Mouse (Mus musculus) megakaryocyte-erythroid progenitor cell, adult 5 weeks (primary cell): ENCODE results near the gene Scai. TPM values are rescaled to one million over a fixed set of nuclear protein-coding genes. Genes with fewer than 3 reads are reported as not detected.

Source experiments
- polyA plus RNA-seq: library from polyadenylated mRNA; stranded (reverse); fragments of >175 nt; gene quantifications from 2 replicates; pipeline ENCODE4 v1.2.3, GENCODE M21; 2012

Scai gene
- polyA plus RNA-seq: 22.1 and 34.3 TPM in 2 replicates

DNA sequence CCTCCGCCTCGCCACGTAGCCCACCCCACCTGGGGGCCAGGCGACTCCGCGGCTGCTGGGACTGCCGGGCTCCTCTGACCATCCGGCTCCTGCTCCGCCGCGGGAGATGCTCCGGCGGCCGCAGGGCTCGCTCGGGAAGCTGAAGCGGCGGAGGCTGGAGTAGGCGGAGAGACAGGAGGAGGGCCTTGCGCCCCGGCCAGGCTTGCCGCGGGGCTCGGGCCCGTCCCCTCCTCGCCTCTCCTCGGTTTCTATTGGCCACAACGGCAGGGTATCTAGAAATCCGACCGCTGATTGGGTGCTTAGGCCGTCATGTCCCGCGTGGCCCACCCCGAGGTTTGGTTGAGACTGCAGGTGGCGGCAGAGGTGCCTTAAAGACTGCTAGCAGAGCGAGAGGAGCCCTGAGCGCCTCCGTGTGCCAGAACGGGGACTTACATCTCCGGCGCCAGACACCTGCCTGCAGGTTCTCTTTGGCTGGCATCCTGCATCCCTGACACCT, at the start of gene Scai:
Gene Scai, minus strand, starts transcription at position 174 of the 496 bp plus-strand sequence.

DNA sequence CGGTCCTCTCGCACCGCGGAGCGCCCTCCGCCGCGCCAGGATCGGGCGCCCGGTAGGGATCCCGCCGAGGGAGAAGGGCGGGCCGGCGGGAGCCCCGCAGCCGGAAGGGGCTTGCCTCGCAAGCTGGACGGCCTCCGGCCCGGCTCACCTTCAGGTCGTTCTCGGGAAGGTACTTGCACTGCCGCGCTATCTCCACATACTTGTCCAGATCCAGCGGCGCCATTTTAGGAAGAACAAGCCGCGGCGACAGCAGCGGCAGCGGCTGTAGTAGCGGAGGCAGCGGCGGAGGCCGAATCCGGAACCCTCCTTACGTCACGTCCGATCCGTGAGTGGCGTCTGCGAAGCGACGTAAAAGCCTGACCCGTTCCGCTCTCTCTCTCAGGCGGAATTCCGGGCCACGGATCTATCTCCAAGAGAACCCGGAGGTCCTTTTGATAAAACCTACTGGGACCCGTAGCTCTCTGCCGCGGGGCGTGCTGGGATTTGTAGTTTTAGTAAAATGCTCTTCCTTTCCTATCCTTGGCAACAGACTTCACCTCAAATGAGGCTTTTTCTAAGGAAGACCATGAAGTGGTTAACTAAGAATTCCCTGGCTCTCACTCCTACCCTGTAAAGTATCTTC, 35.6 kb upstream of the Scai start, which contains the start of gene Ppp6c:
Gene Ppp6c, minus strand, starts transcription at position 433 of the 622 bp plus-strand sequence.

DNA sequence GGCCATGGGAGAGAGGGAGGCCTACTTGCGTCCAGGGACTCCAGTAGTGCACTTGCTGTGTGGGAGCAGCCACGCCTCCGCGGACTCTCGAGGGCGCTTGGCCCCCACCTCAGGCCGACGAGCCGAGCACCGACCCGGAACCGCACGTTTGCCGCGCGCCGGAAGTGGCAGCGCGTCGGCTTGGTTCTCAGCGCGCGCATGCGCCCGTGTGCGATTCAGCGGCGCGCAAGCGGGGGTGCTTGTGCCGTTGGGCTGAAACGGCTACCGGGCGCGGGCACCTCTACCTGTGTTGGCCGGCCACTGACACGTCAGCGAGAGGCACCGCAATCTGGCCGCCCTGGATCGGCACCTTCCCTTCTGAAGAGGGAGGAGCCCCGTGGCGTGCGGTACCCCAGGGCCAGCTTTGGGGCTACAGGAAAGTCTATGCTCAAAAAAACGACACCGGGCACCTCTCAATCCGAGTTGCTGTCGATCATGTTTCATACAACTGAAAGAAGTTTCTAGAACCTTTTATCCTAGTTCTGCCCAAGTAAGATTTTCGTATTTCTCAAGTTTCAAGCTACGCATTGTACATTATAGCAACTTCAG, 125.0 kb downstream of the Scai start, which contains the start of gene Golga1:
Gene Golga1, minus strand, starts transcription at position 142 of the 588 bp plus-strand sequence.

Other genes starting within 250 kb of the Scai start
- 0.02 and 0.15 TPM in 2 replicates for gene Wdr38, start 193.3 kb downstream of the Scai start, polyA plus RNA-seq
- gene Arpc5l, start 185.4 kb downstream of the Scai start, polyA plus RNA-seq: 69.8 and 71.6 TPM in 2 replicates
- gene Rpl35, start 185.1 kb downstream of the Scai start, polyA plus RNA-seq: 228 and 240 TPM in 2 replicates
- gene Golga1, start 125.2 kb downstream of the Scai start, polyA plus RNA-seq: 0.74 and 0.90 TPM in 2 replicates
- gene Ppp6c, start 35.7 kb upstream of the Scai start, polyA plus RNA-seq: 3.0 and 4.0 TPM in 2 replicates